Mouse (Mus musculus) macrophage (primary cell): ENCODE measurements around the gene Hils1. TPM values are rescaled to one million over a fixed set of nuclear protein-coding genes. Genes with fewer than 3 reads are reported as not detected.

Source experiments
- H3K27ac ChIP-seq: fragments of 350-480 bp; formaldehyde crosslinking; 2 replicates; pipeline ENCODE4 v1.9.0; 2021
- H3K36me3 ChIP-seq: fragments of 350-480 bp; formaldehyde crosslinking; 2 replicates; pipeline ENCODE4 v1.9.0; 2021; ENCODE audit errors: inconsistent target
- H3K4me3 ChIP-seq: fragments of 350-480 bp; formaldehyde crosslinking; 2 replicates; pipeline ENCODE4 v1.9.0; 2021; ENCODE audit errors: inconsistent target
- H3K79me2 ChIP-seq: fragments of 350-480 bp; formaldehyde crosslinking; 2 replicates; pipeline ENCODE4 v1.9.0; 2021; ENCODE audit errors: inconsistent target
- whole genome bisulfite sequencing: methylation state at CpG from one replicate; pipeline ENCODE4 v1.1.7; 2026; ENCODE audit warnings: inconsistent platforms; ENCODE audit not compliant: missing documents; 5-methylcytosine and 5-hydroxymethylcytosine counted together
- polyA plus RNA-seq: library from polyadenylated mRNA; stranded (reverse); fragments of 250-400 nt; gene quantifications from 3 replicates; pipeline ENCODE4 v1.2.4, GENCODE M21; 2018; ENCODE audit warnings: inconsistent platforms

The Hils1 gene
- polyA plus RNA-seq, 1 experiment from 2014 or later = not detected

DNA sequence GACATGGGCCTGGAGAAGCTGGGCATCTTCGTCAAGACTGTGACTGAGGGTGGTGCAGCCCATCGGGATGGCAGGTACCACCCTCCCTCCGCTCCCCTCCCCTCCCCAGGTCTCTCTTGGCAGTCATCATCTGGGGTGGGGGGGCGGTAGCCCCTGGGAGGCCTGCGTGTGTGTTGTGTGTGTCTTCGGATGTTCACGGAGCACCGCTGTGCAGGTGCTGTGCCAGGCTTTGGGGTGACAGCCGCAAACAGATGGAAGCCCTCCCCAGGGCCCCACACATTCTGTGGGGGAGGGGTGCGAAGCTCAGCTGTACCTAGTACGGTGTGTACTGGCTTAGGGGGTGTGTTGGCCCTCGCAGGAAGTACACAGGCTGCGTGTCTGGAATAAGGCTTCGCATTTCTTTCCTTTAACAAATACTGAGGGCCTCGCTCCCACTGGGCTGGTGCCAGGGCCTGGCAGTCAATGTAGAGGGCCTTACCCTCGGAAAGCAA lies 30.7 kb downstream of the Hils1 start:
- no peak overlapping the region for H3K27ac ChIP-seq

DNA sequence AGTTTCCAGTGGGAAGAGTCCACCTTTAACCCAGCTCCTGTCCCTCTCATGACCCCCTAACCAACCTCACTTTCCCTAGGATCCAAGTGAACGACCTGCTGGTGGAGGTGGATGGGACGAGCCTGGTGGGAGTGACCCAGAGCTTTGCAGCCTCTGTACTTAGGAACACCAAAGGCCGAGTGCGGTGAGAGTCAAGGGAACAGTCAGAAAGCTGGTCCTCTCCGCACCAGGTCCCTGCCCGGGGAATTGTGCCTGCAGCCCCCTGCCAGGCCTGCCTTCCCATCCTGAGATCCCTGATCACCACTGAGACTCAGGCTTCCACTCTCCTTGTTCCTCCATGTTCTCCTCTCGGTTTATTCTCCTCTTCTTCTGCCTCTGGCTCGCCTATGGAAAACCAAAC lies 32.7 kb downstream of the Hils1 start:
- H3K27ac ChIP-seq = no peak overlapping the region
- peaks cover 85% of the 10 kb centered on the region for H3K36me3 ChIP-seq
- WGBS = 52% methylated on average over 8 of the region's 8 CpGs
- H3K4me3 ChIP-seq = no peak overlapping the region
- peaks cover 49% of the 10 kb centered on the region for H3K79me2 ChIP-seq

More for the DNA sequence above, 30.7 kb downstream of the Hils1 start:
- peaks cover 69% of the 10 kb centered on the region for H3K79me2 ChIP-seq
- WGBS = 64% methylated on average over 16 of the region's 16 CpGs
- H3K4me3 ChIP-seq = no peak overlapping the region
- H3K36me3 ChIP-seq = peaks cover 67% of the 10 kb centered on the region

DNA sequence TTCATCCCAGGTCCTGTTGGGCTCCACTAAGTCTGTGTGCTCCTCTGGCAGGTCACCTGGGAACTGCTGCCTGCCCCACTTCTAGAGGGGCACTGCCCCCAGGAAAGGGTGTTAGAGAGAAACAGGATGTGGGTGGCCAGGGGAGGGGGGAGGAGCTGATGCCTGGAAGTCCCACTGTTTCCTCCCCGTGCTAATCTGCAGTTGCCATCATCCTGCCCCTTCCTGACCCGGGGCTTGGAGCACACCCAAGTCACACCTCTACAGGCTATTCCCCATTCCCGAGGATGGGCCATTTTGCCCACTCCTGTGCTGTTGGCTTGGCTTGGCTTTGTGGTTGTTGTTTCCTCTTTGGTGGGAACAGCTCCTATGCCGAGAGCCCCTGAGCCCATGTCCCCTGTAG lies 33.2 kb downstream of the Hils1 start:
- H3K36me3 ChIP-seq = peaks cover 89% of the 10 kb centered on the region
- 9% methylated on average over 4 of the region's 4 CpGs for WGBS
- H3K79me2 ChIP-seq = peaks cover 44% of the 10 kb centered on the region
- no peak overlapping the region for H3K27ac ChIP-seq
- H3K4me3 ChIP-seq = no peak overlapping the region

DNA sequence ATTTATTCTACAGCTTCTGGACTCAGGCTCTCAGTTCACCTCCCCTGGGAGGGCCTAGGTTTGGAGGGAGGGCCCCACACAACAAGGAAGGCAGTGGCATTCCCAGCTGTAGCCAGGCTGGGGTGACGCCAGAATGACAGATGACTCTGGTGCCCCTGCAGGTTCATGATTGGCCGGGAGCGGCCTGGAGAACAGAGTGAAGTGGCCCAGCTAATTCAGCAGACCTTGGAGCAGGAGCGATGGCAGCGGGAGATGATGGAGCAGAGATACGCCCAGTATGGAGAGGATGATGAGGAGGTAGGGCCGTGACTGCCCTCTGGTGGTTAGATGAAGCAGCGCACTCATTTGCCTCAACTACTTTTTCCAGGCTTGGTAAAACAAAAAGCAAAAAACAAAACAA lies 33.7 kb downstream of the Hils1 start:
- Histone ChIP-seq H3K36me3 (peaks cover 89% of the 10 kb centered on the region), H3K79me2 (peaks cover 39% of the 10 kb centered on the region), H3K4me3 (no peak overlapping the region), H3K27ac (no peak overlapping the region)
- WGBS = 14% methylated on average over 8 of the region's 8 CpGs

DNA sequence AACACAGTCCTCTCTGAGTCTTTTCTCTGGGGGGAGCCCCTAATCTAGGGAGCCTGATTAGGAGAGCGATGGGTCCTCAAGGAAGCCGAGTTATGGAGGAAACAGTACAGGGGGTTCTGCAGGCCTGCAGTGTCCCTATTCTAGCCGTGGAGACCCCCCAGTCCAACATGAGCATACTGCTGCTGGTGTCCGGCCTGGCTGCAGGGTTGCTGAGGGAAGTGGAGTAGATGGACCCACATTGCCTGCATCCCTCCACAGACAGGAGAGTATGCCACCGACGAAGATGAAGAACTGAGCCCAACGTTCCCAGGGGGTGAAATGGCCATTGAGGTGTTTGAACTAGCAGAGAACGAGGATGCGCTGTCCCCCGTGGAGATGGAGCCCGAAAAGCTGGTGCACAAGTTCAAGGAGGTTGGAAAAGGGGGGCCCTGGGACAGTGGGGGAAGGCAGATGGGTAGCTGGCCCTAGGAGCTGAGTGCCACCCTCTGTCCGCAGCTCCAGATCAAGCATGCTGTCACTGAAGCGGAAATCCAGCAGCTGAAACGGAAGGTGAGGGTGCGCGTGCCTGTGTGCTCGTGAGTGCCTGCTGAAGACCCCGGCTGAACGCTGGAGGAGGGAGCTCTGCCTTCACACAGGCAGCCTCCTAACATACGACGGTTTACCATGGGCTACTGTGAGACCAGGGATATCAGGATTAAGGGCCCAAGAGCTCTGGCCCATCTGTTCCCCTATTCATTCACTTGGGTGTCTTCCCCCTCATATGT lies 34.4 kb downstream of the Hils1 start:
- peaks cover 83% of the 10 kb centered on the region for H3K36me3 ChIP-seq
- H3K27ac ChIP-seq = no peak overlapping the region
- no peak overlapping the region for H3K4me3 ChIP-seq
- peaks cover 32% of the 10 kb centered on the region for H3K79me2 ChIP-seq
- WGBS = 95% methylated on average over 21 of the region's 21 CpGs

DNA sequence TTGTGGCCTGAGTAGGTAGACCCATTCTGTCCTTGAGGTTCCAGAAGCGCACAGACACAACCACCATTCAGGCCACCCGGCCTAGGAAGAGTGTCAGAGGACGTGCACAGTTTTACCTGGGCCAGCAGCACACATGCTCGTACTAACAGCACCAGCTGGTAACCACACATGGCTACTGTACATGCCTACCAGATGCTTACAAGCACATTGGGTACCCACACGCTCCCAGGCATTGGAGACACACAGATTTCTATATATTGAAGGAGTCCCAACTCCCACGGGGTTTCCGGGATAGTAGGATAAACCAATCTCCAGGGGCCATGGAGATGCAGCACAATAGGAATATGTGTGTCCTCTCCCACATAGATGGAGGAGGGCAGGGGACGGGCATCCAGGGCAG lies 35.3 kb downstream of the Hils1 start:
- WGBS = 96% methylated on average over 8 of the region's 8 CpGs

DNA sequence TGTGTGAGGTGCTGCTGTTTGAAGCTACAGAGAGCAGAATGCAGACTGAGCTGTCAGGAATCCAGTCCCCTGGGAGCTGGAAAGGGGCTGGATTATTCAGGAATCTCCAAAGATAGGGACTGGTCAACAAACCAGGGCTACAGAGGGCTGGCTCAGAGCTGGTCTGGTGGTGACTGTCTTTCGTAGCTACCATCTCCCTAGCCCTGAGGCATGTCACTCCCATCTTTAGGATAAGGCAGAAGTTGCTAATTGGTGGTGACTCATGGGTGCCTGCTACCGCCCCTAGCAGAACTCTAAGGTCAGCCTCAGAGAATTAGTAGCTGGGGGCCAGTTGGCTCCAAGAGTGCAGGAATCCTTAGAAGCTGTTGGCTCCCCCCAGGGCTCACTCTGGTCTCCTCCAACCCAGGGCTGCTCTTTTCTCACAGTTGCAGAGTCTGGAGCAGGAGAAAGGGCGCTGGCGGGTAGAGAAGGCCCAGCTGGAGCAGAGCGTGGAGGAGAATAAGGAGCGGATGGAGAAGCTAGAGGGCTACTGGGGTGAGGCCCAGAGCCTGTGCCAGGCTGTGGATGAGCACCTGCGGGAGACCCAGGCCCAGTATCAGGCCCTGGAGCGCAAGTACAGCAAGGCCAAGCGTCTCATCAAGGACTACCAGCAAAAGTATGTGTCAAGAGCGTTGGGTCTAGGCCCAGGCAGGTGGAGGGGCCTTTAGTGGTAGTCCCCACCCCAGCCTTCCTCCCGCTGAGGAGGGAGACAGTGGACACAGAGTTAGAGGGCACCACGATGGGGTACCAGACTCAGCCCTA lies 36.9 kb downstream of the Hils1 start:
- Histone ChIP-seq H3K36me3 (peaks cover 57% of the 10 kb centered on the region), H3K27ac (no peak overlapping the region), H3K79me2 (peaks cover 7% of the 10 kb centered on the region; the same call in 1 of the 2 replicates), H3K4me3 (no peak overlapping the region)
- WGBS = 91% methylated on average over 11 of the region's 12 CpGs

More for the DNA sequence above, 35.3 kb downstream of the Hils1 start:
- Histone ChIP-seq H3K4me3 (no peak overlapping the region), H3K79me2 (peaks cover 23% of the 10 kb centered on the region; the same call in 1 of the 2 replicates), H3K36me3 (peaks cover 74% of the 10 kb centered on the region), H3K27ac (no peak overlapping the region)

DNA sequence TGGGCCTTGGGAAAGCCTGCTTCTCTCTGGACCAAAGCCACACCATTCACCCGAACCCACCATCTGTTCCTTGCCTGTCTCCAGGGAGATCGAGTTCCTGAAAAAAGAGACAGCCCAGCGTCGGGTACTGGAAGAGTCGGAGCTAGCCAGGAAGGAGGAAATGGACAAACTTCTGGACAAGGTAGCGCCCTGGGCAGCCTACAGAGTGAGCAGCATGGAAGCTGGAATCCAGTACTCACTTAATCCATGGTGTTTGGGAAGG lies 37.5 kb downstream of the Hils1 start:
- peaks cover 52% of the 10 kb centered on the region for H3K36me3 ChIP-seq
- no peak overlapping the region for H3K27ac ChIP-seq
- no peak overlapping the region for H3K4me3 ChIP-seq
- WGBS = 87% methylated on average over 6 of the region's 6 CpGs
- peaks cover 1% of the 10 kb centered on the region; the same call in 1 of the 2 replicates for H3K79me2 ChIP-seq

DNA sequence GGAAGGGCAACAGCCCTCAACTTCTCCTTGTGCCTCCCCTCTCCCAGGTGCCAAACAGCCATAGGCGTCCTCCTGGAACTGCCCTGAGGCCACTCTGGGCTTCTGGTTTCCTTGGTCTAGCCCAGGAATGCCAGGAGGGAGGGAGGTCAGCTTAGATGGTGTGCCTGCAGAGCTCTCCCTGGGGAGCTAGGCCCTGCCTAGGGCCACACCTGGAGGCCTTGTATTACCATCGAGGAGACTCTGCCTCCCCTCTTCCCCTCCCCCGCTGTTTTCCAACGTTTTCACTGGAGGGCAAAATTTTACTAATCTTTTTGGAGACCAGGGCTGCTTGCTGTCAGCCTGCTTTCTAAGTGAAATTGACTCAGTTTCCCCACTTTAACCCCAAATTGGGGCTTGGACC lies 38.6 kb downstream of the Hils1 start:
- 45% methylated on average over 4 of the region's 4 CpGs for WGBS
- H3K79me2 ChIP-seq = no peaks in the 10 kb centered on the region; the same call in 1 of the 2 replicates
- H3K27ac ChIP-seq = no peak overlapping the region
- H3K36me3 ChIP-seq = peaks cover 41% of the 10 kb centered on the region
- no peak overlapping the region; the same call in 1 of the 2 replicates for H3K4me3 ChIP-seq

DNA sequence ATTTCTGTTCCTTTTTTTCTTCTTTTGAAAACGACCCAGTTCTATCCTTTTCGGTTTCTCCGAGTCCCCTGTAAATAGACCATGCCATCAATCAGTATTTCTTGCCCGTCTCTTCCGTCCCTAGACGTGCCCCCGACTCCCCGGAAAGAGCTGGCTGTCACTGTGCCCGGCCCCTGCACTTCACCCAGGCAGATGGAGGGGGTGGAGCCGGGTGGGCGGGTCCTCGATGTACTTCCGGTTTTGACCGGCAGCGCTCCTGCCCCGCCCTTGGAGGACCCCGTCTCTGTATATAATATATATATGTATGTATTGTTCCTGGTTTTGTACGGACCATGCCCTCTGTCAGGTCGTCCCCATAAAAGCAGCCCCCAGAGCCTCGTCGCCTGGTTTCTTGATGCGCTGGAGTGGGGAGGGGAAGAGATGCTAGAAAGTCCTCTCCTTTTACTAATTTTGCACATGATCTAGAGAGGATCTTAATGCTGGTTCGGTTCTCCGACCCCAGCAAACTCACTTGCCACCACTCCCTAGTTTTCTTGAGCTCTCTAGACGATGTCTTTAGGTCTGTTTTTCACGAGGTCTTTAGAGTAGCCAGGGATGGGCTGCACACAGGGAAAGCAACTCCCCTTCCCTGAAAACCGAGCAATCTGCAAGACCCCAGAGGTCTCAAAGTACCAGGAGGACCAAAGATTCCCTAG lies 39.3 kb downstream of the Hils1 start:
- Histone ChIP-seq H3K79me2 (no peaks in the 10 kb centered on the region), H3K36me3 (peaks cover 36% of the 10 kb centered on the region), H3K27ac (no peak overlapping the region), H3K4me3 (peak overlapping the region; percentile 26)
- WGBS = 3% methylated on average over 25 of the region's 27 CpGs

DNA sequence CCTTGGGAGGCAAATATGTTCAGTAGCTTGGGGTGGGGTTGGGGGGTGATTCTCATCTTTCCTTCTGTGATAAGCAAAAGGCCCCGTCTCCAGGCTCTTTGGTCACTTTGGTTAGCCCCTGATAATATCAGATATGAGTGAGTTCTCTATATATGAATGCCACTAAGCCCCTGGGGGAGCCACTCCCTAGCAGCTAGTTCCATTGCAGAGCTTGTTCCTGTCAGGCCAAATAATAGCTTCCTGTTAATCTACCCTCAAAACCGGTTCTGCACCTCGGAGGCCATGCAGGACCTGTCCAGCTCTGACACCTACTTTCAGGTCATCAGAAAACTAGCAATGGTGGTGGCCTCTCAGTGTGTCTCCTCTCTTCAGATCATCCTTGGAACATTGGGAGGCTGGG lies 40.0 kb downstream of the Hils1 start:
- Histone ChIP-seq H3K79me2 (no peaks in the 10 kb centered on the region), H3K4me3 (no peak overlapping the region), H3K27ac (no peak overlapping the region), H3K36me3 (peaks cover 29% of the 10 kb centered on the region)
- 8% methylated on average over 3 of the region's 3 CpGs for WGBS

DNA sequence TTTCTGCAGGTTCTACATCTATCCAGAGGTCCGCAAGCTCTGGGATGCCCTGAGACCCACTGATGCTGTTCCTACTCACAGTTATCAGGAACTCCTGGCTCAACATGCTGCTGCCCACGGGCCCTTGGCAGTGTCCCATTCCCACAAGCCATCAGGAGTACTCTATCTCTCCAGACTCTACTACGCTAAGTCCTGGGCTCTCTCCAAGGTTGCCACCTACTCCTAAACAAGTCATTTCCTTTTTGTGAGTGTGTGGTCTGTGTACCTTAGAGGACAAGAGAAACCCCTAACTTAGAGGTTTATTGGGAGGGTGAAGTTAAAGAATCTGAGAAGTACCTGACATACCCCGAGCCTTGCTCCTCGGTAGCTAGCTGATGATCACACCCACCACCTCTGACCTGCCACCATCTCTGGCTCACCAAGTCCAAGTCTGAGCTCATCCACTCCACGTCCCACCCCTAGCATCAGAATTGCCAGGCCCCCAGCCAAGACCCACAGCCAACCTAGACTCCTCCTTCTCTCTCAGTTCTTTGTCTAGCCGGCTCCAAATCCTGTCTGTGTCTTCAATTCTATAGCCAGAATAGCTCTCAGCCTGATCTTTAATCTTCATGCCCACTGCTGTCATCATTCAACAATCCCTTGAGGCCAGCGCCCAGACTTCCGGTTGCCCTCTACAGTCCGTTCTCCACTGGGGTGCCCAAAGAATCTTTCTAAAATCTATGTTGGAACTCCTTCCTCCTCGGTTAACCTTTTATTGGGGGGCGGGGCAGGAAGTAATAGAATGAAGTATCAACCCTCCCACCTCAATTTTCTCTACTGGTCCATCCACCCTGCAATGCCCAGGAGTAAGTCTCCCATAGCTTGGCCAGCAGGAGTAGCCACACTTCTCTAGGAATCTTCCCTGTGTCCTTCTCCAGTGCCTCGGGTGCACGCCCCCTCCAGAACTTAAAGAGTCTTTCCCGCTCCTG lies 41.6 kb downstream of the Hils1 start:
- WGBS = 29% methylated on average over 12 of the region's 15 CpGs
- Histone ChIP-seq H3K79me2 (no peaks in the 10 kb centered on the region), H3K4me3 (peak overlapping the region; percentile 31), H3K27ac (no peak overlapping the region), H3K36me3 (peaks cover 15% of the 10 kb centered on the region; the same call in 1 of the 2 replicates)

DNA sequence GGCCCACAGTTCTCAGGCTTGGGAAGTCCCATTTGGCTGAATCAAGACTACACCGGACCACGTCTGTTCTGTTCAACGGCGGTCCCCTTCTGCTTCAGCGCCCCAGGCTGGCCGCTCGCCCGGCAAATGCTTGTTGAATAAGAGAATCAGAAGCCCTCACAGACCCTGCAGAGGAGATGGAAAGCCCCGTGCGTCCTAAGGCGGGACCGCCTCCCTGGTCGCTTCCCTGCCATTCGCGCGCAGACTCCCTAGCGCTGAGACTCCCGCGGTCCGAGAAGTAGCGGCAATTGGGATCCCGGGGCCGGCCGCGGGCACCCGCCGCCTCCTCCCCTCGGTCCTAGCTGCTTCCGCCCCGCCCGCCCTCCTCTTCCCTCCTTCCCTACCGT lies 42.2 kb downstream of the Hils1 start, which contains the start of gene Samd14:
Gene Samd14, plus strand, starts transcription at position 251 of the 386 bp plus-strand sequence.
- Histone ChIP-seq H3K4me3 (peak within 1 kb of the TSS; percentile 31), H3K27ac (no peak within 1 kb of the TSS), H3K79me2 (no peaks in the 10 kb centered on the region), H3K36me3 (peaks cover 10% of the 10 kb centered on the region; the same call in 1 of the 2 replicates)
- WGBS = under 1% methylated on average over 27 of the region's 32 CpGs
